Mouse (Mus musculus): Measurements from ENCODE around the gene Cchcr1.

Gene Cchcr1

DNA sequence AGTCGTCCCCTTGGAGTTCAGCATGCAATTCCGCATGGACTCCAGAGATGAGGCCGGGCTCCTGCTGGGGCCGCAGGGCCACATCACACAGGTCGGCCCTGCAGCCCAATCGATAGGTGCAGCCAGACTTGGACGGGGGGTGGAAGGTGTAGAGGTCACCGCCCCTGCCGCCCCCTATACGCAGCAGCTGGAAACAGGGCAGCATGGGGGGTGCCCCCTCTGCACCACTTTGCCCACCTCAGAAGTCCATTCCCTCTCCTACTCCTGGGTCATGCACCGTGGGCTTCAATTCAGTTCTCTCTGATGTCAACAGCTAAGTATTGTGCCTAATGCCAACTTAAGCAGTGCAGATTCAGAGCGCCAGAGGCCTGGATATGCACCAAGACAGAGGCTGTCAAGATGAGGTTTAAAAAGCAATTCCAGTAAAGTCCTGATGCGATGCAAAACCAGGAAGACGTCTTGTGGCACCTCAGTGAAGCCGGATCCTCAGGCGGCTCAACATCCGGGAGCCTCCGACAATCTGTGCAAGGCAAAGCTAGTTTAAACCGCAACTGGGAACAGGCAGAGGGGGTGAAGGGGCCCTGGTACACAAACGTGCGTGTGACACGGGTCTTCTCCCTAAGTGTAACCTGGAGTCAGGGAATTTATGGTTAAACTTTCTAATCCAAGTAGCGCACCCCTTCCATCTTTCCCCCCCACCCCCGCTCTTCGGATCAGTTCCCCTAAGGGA, 824 bp upstream of the Cchcr1 start:
- peak; percentile 72 for DNase-seq

DNA sequence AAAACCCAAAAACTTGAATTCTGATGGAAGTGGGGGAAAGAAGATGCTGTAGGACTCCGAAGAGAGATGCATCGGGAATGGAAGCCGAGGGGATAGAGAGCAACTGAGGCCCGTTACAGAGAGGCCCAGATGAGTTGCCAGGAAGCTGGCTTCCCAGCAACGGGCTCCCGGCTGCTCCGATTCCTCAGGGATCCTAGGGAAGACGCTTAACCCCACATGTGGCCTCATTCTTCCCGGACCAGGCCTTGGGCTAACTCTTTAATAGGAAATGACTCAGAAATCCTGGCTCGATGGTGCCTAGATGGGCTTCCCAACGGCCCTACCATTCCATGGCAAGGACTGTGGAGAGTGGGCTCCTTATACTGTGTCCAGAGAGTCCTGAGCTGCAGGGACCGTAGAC, 626 bp downstream of the Cchcr1 start:
- peak; percentile 39 for DNase-seq

DNA sequence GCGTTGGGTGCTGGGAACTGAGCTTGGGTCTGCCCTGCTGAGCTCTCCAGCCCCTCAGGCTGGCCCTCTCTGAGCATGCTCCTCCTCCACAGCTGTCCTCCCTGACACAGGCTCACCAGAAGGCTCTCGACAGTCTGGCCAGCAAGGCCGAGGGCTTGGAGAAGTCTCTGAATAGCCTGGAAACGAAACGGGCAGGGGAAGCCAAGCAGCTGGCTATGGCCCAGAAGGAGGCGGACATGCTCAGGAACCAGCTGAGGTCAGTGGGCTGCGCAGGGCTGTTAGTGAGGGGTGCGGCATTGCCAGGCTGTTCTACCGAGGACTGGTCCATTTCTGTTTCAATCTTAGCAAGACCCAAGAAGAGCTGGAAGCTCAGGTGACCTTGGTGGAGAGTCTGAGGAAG, 7.5 kb downstream of the Cchcr1 start:
- no peak for DNase-seq

DNA sequence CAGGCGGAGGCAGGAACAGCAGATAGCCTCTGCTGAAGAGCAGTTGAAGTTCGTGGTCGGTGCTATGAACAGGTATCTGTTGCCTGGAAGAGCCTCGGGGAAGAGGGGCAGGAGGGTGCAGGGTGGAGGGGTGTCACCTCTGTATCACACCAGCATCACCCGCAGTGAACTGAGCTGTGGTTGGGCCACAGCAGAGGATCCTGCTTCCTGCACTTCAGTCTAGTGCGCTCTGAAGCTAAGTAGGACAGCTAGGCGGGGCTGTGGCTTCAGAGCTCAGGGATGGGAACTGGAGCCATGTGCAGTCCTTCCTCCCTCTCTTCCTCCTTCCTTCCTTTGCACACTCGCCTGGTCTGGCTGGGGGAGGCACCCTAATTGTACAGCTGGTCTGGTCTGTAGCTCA, 9.7 kb downstream of the Cchcr1 start:
- no peak for DNase-seq

DNA sequence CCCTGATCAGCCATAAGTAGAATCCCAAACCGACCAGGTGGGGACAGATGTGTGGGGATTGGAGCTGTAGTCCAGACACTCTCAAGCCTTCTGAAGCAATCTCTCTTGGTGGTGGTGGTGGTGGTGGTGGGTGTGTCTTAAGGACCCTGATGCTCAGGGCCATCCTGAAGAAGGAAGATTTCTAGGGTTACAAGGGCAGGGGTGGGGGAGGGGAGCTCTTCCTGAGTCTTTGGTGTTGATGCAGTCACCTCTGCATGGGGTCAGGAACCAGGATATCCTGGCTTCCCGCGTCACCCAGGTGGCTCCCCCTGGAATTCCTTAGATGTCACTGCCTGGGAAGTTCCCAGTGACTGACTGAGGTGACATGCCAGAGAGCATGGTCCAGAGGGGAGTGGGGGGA, 15.5 kb downstream of the Cchcr1 start:
- no peak for DNase-seq

DNA sequence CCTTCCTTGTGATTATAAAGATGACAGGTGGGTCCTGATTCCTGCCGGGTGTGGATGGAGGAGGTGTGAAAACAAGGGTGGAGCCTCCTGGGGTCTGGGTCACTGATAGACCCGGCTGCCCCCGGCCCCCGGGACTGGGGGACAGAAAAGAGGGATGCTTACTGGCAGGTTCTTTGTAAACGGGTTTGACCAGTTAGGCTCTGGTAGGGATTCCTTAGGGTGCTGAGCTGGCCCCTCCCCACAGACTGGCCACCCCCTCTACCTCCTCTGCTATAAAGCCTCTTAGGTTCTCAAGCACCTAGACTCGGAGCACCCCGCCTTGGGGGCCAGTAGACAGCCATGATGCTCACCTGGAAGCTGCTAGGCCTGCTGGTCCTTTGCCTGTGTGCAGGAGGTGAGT, 16.0 kb downstream of the Cchcr1 start, which contains the start of gene Psors1c2:
Psors1c2 (plus strand) TSS at position 301 of the 400 bp plus-strand sequence.
- DNase-seq, result no peak

DNA sequence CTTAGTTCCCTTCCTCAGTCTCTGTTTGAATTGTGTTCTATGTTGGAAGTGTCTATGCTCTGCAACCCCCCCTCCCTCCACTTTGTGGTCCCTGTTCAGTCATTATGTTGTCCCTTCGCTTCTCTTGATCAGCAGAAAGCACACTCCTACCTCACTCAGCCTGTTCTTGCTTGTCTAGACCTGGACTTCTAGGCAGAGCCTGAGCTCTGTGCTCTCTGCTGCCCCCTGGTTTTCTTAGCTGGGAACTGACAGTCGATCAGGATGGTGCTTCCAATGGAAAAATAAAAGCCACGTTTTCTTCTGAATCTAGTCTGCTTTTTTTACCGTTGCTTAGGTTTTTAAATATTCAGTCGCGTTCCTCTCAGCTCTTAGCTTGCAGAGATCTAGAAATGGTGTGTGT, 17.4 kb downstream of the Cchcr1 start:
- DNase-seq, result peak; percentile 86

DNA sequence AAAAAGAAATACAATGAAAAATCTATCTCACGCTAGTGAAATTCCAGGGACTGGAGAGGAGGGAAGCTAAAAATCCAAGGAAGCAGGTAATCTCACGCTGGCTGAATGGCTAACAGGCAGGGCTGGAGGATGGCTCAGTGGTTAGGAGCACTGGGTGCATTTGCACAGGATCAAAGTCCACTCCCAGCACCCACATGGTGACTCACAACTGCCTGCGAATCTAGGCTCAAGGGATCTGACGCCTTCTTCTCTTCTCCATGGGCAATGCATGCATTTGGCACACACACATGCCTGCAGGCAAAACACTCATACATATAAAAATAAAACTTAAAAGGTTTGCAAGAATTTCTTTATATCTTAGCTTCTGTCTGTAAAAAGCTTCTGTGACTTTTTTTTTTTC, 20.5 kb downstream of the Cchcr1 start:
- no peak for DNase-seq

DNA sequence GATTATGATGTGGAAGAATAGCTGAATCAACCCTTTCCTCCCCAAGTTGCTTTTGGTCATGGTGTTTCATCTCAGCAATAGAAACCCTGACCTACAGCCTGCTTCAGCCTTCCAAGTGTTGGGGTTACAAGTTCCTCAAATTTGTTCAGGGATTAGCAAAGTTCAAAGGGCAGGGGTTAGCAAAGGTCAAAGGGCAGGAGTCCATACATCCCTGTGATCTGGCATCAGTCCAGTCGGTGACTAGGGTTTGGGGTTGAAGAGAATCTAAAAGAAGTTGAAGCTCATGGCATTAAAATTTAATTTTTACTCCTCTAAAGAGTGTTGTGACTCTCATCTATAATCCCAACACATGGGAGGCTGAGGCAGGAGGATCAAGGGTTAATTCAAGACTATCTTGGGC, 21.6 kb downstream of the Cchcr1 start:
- DNase-seq, result no peak

DNA sequence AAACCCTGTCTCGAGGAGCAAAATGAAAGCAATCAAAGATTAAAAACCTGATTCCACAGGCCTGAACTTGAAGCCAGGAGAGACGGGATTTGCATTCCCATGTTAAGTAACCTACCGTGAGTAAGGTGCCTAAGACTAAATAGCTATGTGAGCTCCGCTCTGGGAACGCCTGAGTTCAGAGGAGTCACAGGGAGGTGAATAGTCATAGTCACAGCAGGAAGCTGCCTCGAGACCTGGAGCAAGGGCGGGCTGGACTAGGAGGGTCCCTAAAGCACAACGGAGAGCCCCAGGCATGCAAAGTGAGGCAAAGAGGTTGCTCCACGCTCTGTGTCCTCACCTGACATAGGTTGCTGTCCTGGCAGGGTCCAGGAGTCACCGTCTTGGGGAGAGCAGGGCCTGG, 22.6 kb downstream of the Cchcr1 start:
- no peak for DNase-seq

DNA sequence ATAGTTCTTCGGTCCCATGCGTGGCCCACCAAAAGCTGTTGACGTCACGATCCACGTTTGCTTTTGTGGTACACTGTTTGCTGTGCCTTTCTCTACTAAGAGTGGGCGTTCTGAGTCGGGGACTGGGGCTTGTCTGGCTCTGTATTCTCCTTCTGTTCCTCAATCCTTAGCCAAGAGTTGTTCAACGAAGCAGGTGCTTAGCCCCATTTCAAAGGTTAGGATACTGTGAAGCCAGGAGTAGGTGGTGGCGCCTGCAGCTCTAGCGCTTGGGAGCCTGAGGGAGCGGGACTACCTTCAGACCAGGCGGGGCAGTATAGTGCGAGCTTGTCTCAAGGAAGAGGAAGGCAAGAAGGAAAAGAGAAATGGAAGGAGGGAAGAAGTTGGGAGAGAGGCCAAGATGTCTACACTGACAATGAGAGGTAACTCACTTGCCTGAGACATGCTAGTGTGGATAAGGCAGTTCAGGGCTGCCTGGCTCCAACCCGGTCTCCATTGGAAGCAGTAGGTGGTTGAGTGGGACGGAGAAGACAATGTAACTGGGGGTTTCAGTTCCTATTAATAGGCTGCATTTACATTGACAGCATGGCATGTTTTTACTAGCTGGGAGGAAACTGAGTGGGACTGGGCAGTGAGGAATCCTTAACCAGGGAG, 26.0 kb downstream of the Cchcr1 start:
- no peak for DNase-seq

DNA sequence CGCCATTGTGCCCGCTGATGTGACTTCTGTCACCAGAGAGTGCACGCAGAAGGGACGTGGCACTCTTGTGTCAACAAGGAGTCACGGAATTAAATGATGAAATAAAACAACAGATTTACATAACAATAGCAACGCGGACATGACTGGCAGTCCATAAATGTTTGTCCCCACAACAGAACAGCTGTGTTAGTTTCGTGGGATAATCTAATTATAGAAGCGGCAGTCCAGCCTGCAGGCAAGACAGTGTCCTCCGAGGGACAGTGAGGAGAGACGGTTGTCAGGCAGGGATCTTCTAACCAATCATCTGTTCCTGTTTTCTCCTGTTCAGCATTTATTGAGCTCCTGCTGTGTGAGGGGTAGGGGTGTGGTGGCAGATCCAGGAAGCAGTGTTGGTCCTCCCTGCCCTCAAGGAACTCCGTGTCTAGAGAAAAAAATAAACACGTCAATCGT, 26.5 kb downstream of the Cchcr1 start:
- peak; percentile 16 for DNase-seq

DNA sequence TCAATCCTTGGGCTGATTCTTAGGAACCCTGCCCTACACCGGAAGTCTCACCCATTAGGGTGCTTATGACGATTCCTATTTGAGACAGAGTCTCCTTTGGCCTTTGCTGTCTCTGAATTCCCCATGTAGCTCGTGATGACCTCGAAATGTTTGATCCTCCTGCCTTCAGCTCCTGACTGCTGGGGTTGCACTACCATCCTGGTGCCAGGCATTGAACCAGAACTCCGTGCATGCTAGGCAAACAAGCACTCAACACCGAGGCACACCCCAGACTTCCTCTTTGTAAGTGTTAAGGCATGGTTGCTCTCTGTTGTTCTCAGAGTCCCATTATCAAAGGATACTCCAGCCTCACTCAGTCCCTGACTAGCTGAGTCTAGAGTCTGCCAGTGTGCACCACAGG, 27.1 kb downstream of the Cchcr1 start:
- DNase-seq, result no peak

DNA sequence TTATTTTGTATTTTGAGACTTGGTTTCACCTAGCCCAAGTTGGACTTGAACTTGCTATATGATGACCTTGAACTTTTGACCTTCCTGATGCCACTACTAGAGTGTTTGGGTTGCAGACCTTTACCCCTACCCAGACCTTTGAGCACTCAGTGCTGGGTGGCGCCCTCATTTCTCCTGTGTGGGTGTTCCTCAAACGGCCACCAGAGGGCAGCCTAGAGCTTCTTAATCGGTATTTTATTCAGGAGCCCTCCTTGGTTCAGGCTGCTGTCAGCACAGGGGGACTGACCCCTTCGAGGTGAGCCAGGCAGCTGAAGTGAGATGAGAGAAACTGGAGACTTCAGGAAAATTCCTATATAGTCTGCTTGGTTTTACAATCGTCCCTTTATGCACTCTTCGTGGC, 27.8 kb downstream of the Cchcr1 start:
- DNase-seq, result peak; percentile 68

DNA sequence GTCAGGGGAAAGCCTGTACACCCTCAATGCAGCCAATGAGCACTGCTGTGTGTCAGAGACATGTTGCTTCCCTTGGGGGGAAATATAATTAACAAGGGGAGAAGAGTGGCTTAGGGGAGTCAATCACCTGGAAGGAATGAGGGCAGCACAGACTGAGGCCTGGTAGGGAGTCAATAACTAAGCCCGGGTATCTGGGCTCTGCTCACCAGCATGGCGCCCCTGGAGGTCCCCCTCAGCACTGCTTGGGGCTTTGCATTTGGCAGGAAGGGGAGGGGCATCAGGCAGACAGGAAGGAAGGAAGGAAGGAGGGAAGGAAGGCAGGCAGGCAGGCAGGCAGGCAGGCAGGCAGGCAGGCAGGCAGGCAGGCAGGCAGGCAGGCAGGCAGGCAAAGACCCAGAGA, 30.6 kb downstream of the Cchcr1 start:
- DNase-seq, result no peak

DNA sequence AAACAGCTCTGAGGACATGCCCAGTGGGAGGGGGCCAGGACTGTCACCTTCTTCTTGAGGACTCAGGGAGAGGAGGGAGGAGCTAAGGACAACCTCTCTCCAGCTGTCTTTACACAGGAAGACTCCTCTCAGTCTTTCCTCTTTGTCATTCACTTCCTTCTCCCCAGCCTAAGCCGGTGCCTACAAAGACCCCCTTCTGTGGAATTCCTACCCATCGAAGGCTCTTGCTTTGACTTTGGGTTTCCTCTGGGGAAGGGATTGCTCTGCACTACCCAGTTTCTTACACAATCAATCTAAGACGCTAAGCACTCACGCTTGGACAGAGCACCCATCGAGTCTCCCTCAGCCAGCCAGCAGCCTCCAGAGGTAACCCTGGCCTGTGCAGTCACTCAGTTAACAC, 31.7 kb downstream of the Cchcr1 start:
- DNase-seq, result no peak

DNA sequence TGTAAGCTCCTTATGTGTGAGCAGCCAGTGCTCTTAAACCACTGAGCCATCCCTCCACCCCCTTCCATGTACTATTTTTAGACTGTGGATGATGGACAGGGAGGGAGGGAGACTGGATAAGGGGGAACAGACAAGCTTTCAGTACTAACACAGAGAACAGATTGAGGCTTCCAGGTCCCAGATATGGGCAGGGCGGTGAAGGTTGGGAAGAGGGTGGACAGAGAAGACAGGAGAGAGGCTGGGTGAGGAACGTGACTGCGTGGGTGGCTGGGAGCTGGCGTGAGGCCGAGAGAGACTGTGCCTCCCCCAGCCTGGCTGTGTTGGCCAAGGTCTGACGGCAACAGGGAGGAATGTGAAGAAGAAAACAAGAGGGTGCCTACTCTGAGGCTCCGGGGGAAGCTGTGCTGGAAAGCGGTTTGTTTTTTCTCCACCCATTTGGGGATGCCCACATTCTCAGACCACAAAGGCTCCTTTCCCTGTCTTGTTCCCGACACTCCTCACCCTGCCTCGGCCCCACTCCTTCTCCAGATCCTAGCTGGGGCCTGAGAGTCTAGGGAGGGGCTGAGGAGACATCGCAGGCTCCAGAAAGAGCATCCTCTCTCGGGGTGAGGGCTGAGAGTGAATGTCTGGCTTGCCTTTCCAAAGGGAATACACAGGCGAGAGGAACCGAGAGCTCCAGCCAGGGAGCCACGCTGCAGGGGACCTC, 32.7 kb downstream of the Cchcr1 start:
- DNase-seq, result no peak

DNA sequence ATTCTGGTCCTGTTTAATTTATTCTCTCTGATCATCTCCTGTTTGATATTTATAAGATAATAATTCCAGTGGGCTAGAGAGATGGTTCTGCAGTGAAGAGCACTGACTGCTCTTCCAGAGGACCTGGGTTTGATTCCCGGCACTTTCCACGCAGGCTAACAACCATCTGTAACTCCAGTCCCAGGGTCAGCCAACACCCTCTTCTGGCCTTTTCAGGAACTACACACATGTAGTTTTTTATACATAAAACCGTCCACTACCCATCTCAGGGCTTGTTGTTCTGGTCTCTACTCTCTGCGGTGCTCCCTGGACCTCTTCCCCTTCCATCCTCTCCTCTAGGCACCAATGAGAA, 33.2 kb downstream of the Cchcr1 start:
- DNase-seq, result no peak

DNA sequence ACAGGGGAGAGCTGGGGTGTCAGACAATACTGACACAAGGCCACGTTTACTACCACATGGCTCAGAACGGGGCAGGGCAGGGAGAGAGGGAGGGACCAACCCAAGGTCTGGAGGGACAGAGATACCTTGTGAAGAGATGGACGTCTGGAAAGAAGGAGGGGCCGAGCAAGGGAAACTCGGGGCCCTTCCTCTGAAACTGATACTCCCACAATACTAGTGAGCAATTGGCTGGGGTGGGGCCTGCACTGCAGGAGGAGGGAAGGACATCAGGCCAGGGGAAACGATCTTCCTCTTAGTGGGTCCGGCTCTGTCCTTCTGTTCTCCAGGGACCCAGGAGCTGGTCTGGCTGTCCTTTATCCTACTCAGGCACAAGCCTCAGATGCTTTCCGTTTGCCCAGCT, 34.0 kb downstream of the Cchcr1 start:
- no peak for DNase-seq

DNA sequence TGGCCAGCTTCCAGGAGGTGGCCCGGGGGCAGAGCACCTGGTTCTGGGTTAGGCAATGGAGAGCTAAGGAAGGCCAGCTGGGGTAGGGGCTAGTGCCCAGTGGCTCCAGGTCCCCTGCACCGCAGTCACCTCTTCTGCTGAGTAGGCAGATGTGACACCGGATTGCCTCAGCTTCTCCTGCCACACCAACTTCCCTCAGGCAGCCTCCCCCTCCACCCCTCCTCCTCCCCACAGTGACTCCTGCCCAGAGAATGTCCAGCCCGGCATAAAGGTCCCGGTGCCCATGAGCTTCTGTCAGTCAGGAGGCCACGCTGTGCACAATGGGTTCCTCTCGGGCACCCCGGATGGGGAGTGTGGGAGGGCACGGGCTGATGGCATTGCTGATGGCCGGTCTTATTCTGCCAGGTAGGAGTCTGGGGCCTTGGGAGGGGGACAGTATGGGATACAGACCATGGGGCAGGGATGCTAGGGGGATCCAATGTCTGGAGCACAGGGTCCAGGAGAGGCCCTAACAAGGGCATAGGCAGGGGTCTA, 35.0 kb downstream of the Cchcr1 start, which contains the start of gene Cdsn:
Cdsn (plus strand) TSS at position 248 of the 534 bp plus-strand sequence.
- no peak for DNase-seq

DNA sequence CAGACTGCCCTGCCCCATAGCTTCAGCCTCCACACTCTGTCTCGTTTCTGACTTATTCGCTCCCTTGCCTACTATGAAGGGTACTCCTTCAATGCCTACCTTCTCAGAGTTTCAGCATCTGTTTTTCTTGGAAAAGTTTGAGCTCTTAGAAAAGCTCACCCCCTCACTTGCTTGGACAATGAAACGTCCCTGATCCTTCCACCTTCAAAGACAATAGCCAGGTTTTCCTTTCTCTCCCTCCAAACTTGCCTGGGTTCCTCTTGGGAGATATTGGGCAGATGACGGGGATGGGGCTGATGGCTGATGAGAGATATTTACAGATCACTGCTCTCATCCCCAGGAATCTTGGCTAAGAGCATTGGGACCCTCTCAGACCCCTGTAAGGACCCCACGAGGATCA, 37.4 kb downstream of the Cchcr1 start:
- DNase-seq, result no peak

DNA sequence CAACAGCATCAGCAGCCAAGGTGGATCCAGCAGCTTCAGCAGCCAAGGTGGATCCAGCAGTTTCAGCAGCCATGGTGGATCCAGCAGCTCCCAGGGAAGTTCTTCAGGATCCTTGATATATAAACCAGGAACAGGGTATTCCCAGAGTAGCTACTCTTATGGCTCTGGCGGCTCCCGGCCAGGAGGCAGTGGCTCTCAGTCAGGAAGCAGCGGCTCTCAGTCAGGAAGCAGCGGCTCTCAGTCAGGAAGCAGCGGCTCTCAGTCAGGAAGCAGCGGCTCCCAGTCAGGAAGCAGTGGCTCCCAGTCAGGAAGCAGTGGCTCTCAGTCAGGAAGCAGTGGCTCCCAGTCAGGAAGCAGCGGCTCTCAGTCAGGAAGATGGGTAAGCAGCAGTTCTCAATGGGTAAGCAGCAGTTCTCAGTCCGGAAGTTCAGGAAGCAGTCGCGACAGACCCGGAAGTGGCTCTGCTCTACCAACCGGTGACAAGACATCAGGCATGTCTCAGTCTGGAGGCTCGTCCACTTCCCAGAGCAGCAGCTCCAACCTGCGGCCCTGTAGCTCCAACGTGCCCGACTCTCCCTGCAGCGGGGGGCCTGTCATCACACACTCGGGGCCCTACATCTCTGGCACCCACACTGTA, 38.0 kb downstream of the Cchcr1 start:
- DNase-seq, result no peak

DNA sequence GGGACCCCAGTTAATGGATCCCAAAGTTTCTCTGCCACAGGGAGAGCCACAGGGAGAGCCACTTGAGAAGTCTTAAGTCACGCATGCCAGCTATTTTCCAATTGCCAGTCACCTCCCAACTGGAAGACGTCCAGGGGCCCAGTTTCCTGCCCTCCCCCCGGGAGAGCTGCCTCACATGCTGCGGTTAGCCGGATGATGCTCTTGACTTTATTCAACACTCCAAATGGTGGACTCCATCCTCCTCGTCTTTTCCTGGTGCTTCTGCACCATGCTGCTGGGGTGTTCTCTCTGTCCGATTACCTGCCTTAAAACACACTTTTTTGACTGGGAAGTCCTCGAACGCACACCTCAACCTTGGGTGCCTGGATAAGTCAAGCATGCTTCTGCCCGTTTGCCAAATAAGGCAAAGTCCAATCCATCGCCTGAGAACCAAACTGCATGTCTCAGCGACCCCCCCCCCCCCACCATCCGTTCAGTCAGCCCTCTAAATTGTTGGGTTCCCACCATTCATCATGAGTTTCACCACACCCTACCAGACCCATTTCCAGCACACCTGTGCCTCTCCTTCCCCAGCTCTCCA, 39.4 kb downstream of the Cchcr1 start:
- DNase-seq, result no peak
